Mouse (Mus musculus) lung, adult 2 months (tissue): Measurements from ENCODE around the gene Fli1.

Source experiments
- CTCF ChIP-seq: fragments of 200-500 bp; IDR thresholded peaks from 2 replicates; pipeline ENCODE4 v1.5.1; 2011; ENCODE audit warnings: mild to moderate bottlenecking, low read length, control low read depth; ENCODE audit not compliant: insufficient read depth
- POLR2A ChIP-seq: fragments of 200-500 bp; IDR thresholded peaks from 2 replicates; pipeline ENCODE4 v1.6.1; 2011; ENCODE audit warnings: low read depth, mild to moderate bottlenecking, control low read depth, low read length, borderline replicate concordance; ENCODE audit errors: extremely low read depth

GRCm38 (mm10) chr9:32550541-32550940, 7.9 kb upstream of the Fli1 start:
- no peak for TF ChIP-seq CTCF
- TF ChIP-seq POLR2A: no peak
